Mouse (Mus musculus): ENCODE data around the gene Rgl1.

Gene Rgl1

DNA sequence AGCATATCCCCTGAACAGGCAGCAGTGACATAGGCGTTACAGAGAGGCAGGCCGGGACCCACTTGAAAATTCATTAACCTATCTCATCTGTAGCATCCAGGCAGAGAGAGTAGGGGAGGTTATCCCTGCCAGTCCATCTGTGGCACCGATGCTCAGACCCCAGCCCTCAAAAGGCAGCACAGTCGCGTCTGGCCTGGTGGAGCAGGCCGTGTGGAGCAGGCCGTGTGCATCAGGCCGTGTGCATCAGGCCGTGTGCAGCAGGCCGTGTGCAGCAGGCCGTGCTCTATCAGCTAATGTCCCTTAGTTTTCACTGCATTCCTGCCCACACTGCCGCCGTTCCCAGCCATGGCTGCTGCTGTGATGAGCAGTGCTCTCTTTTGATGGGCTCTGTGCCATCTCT is 229.0 kb downstream of the Rgl1 start:
- DNase-seq: no peak

DNA sequence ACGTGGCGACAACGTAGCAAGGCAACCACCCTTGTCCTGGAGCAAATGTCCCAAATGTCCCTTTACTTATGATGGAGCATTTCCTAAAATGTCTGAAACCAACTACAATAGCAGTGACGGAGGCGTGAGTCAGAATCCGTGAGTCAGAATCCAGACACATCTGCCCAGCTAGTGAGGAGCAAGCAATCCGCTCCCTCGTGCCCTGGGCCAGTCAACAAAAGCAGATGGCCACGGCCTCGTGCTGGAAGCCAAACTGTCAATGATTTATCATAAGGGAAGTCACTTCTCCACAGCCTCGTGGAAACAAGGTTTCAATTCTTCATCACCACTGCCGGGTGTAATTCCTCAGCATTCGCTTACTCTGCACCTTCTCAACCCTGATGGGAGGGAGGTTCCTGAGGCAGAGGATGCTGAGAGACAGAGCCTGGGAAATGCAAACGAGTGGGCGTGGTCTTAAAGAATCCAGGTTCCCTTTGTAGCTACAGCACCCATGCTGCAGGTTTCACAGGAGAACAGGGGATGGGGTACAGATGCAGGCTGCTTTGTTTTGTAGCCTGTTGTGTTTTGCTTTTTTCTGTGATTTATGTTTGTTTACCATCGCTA is 229.6 kb downstream of the Rgl1 start:
- no peak for DNase-seq

DNA sequence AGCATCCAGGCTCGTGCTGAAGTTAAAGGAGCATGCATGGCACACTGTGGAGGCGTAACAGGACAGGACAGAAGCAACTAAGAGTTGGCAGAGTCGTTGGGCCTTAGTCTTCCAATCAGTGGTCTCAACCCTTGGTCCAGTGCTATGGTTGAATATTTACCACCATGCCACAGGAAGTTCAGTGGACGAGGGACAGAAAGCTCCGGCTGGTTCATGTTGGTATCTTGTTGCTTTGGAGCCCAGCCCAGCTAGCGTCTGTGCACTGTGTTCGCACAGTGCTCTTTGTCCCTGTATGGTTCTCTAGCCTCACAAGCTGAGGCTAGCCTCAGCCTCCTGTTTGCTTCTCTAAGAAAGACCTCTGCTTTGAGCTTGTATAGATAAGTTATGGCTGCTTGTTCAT is 231.6 kb downstream of the Rgl1 start:
- DNase-seq: no peak

DNA sequence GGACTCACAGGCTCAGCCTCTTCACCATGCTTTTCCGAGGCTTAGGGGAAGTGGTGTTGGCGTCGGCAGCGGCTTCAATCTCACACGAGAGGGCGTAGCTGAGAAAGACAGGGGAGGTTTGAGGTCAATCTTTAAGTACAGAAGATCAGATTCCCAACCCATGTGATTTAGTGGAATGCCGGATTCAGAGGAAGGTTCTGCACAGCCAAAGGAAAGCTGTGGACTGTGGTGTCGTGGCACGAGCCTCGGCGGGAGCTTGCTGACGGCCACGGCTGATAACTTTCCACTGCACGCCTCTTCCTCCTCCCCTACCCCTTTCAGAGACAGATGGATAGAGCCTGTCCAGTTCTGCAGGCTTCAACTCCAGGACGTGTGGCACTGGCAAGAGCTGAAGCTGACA is 234.7 kb downstream of the Rgl1 start:
- DNase-seq: no peak

DNA sequence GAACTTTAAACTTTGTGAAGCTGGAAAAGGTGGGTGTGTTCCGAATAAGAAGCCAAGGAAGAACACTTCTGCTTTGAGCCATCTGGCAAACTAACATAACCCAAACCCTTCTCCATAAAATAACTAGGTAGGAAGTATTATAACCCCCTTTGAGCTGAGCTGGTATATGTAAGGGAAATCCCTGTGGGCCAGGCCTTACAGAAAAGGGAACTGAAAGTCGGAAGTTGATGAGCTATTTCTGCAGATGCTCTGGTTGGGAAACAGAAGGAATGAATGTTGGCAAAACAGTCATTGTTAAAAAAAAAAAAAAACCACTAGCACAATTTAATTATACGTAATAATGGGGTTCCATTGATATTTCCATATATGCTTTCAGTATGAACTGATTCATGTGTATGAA is 237.4 kb downstream of the Rgl1 start:
- DNase-seq: no peak

DNA sequence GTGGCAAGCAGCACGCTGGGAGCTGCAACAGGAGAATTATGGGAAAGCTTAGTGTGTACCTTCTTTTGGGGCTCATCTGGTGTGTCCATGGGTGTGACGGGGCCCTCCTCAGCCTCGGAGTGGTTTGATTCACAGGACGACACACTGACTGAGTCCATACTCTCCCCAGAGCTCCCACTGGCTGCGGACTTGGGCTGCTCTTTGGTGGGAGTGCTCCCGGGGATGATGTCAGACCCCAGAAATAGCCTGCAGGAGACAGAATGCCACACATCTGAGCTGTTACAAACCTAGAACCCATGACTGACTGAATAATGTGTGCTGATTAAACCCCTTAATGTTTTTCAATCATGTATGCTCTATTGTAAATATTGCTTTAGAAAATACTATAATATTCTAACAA is 237.9 kb downstream of the Rgl1 start:
- DNase-seq: no peak

DNA sequence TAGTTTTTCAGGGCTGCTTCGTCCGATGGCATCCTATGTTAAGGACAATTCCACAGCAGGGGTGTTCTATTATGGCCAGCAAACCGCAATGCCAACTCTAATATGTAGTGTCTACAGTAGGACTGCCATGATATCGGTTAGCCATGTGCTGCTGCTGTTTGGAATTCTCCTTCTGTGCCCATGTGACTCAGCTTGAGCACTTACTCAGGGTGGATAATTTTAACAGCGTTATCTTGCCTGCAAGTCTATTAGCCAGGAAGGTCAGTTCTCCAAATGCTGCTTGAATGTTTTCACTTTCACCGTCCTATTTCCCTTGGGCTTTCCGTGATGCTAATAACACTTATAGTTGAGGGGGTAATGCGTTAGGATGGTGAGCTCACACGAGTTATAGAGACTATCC is 240.0 kb downstream of the Rgl1 start:
- no peak for DNase-seq

DNA sequence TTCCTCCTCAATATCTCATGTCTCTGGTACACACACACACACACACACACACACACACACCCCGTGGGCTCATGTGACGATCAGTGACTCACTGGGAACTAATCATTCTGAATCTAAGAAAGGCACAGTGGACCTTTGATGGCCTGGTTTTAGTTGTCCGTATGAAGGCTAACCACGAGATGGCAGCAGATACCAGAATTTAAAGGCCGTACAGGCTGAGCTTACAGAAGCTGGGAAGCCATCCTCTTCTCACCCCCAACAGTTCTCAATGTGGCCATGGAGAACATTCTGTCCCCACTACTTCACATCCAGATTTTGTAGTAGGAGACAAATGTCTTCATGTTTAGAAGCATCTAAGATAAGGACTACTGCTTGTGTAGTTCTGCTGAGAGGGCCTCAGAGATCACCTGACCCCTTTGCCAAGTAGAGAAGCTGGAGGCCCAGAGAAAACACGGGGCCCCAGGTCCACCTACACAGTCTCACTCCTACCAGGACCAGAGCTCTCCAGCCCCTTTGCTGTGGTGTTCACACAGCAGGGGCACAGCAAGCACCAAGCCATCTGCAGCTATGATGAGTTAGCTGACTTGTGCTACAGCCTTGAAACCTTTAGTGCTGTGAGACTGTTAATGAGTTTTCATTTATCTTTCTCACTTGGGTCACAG is 241.0 kb downstream of the Rgl1 start:
- DNase-seq: peak; percentile 71 to 82

DNA sequence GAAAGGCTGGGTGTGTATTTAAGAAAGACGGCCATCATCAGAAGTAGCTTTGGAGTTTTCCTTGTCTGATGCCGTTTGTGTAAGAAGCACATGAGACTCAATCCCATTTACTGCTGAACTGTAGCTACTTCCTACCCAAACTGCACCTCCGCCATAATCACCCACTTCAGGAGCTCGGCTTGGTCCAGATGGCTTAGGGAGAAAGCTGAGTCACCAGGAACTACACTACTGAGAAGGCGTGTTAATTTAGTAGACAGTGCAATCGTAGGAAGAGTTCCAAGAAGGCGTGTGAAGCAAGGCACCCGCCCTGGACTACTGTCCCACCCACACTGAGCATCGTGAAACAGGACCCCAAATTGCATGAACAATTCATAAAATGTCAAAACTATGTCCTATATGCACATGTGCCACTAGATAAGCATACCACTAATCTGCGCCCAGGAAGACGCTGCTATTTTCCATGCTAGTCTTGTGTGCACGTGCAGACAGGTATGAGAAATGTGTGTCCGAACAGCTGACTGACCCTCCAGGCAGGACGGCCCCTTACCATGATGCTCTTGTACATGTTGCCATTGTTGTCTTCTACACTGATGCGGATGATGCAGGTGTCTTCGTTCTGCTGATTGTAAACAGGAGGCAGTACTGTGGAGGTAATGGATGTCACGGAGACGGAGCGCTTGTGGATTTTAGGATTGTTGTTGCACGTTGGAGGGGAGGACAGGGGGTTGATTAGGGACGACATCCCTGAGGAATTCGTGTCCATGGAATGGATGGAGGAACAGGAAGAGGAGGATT is 241.9 kb downstream of the Rgl1 start:
- DNase-seq: no peak

DNA sequence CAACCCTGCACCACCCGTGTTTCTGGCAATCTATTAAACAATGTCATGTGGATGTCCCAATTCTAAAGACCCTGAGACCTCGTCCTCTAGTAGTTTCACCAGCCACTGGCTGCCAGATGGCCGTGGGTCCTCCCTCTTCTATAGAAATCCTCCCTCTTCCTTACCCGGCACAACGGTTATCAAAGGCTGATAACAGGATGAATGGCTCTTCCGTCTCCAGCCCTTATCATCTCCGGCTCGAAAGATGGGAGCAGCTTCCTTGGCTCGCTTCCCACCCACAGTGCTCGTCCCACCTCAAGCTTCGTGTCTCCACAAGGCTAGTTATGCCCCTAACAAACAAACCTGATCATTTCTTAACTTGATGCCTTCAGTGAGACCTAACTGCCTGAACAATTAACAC is 242.9 kb downstream of the Rgl1 start:
- DNase-seq: no peak

DNA sequence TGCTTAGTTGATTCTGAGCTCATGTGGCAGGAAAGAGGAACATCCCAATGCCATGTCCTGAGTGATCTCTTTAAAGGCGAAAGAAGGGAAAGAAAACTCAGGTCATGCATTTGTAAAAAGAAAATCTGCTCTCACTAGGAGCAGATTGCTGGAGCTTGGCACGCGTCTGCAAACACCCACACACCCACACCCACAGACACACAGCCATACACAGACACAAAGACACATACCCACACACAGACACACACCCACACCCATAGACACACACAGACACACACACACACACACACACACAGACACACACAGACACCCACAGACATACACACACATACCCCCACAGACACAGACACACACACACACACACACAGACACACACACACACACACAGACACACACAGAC is 243.9 kb downstream of the Rgl1 start:
- DNase-seq: no peak

DNA sequence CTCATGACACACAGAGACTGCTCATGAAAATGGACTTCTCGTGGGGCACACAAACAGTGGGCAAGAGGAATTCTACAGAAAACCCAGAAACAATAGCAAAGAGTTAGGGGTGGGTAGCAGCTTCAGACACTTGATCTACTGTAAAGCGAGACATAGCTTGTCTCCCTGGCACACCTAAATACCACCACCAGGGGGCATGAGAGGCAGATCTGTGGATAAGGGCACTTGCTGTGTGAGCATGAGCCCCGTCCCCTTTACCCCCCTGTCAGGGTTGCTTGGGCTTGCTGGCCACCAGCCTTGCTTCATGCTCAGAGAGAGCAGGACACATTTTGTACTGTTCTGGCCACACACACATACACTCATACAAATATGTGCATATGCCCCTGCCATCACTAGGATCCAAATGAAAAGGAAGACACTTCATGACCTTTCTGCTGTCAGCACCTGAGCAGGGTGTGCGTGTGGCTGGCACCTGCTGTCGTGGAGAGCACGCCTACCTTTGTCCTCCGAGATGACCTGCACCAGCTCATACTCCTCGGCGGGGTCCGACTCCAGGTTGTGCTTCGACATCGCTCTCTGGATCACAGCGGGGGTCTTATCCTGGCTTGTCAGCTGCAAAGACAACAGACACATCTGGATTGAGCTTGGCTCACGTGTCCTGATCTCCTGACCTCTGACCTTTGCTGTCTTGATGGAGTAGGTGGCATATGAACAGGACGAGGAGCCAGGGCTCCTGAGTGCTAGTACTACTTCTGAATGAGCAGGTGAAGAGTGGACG is 245.2 kb downstream of the Rgl1 start:
- DNase-seq: peak; percentile 35 to 63

DNA sequence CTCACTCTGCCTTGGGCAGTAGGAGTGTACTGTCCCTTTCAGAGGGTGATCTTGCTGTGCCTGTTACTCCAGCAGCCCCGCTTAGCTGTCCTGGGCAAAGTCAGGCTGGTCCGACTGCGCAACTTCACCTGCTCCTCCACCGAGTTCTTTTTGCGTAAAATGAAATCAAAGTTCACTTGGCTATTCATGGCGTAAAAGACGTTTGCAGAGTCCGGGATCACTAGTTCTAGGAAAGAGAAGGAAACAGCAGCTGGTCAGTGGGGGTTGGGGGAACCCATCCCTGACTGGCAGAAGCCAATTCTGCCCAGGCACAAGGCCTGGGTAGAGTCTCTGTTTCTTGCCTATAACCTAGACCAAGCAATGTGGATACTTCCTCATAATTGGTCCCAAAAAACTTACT is 247.2 kb downstream of the Rgl1 start:
- no peak for DNase-seq

DNA sequence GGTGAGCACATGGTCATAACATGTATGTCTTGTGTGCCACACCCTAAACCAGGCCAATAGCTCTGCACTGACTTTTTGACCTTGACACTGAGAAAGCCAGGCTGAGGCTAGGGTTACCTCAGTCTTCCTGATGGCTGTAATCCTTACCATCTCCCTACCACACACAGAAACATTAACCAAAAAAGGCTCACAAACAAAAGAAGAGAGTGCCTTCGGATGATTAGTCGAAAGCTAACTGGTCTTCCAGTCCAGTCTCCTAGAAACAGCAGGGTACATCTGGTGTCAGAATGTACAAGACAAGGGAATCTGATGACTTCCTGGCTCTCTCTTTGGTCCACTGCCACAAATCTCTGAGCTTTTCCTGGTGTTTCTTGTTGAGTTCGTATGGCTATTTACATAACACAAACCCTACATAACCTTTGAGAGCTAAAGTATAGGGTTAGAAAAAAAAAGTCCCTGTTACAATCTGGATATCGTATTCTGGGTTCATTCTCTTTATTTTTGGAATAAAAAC is 249.0 kb downstream of the Rgl1 start:
- DNase-seq: no peak

DNA sequence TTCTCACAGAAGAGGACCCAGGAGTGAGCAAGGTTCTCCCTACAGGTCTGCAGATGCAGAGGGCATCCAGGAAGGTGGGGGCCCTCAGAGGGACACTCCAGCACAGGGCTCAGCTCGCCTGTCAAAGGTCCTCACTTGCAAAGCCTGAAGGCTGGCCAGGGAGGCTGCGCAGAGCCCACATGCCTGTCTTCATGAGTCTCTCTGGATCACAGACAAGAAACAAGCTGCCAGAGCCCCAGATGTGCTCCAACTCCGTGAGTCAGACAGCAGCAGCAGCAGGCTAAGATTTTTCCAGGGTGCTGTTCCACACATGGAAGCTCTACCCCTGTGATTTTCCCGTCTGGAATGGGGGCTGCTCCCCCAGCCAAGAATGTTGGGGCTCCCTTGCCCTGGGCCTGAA is 251.9 kb downstream of the Rgl1 start:
- no peak for DNase-seq

DNA sequence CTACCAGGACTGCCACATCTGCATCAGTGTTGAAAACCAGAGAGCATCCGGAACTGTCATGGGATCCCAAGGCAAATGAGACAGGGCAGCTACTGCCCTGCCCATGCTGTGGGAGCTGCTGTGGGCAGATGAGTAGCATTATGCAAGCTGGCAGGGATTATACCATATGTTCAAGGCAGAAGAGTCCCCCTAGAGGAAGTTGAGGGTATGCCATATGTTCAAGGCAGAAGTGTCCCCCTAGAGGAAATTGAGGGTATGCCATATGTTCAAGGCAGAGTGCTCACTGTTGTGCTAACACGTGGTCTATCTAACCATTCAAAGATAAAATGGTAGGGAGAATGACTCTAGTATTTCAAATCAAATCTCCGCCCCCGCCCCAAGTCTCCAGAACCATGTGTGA is 254.9 kb downstream of the Rgl1 start:
- no peak for DNase-seq

DNA sequence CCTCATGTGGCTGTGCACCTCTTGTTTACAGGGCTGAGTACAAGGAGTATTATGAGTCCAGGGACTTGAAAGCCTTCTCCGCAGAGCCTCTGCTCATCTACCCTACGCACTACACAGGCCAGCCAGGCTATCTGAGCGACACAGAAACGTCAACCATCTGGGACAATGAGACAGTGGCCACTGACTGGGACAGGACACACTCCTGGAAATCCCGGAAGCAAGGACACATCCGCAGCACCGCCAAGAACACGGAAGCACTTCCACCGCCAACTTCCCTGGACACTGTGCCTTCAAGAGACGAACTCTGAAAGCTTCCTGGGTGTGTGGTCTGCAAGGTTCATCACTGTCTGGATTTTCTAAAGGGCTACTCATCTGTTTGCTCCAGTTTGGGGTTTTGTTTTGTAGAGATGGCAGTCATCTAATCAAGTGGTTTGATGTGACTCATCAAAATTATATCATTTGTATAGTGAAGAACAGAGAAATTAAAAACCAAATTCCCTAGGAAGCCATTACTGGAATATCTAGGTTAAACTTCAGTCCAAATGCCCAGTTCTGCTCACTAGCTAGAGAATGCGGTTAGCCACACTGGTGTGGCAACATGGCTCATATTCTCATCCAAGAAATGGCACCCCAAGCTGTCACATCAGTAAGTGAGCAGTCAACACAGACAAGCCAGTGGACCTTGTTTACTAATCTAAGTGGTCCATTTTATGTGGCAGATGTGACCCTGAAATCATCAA is 257.5 kb downstream of the Rgl1 start:
- DNase-seq: no peak

DNA sequence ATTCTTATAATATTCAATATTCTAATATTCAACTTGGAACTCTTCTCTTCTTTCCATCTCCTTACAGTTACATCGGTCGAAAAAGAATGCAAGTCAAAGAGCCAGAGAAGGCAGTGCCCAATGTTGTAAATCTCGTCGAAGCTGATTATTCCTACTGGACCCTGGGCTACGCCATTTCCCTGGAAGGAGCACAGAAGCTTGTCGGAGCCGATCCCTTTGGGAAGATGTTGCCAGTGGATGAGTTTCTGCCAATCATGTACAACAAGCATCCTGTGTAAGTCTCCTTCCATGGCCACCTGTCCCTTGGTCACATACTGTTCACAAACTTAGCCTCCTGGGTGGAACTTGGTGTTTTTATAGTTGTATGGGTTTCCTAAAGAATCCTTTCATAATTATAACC is 259.4 kb downstream of the Rgl1 start:
- DNase-seq: no peak

DNA sequence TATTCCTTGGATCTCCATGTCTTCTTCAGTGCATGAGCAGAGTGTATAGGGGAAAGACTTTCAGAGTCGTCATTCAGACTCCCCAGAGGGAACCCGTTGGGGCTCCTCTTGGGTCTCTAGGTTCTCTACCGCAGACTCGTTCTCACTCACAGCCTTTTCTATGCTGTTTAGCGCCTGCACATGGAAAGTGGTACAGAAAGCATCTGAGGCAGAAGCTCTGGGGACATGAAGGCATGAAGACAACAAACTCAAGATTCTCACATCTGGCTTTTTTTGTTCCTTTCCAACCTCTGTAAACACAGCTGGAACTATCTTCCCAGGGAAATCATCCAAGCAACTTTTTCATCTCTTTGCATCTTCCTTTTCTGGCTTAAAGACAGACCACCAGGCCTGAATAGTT is 260.0 kb downstream of the Rgl1 start:
- no peak for DNase-seq

DNA sequence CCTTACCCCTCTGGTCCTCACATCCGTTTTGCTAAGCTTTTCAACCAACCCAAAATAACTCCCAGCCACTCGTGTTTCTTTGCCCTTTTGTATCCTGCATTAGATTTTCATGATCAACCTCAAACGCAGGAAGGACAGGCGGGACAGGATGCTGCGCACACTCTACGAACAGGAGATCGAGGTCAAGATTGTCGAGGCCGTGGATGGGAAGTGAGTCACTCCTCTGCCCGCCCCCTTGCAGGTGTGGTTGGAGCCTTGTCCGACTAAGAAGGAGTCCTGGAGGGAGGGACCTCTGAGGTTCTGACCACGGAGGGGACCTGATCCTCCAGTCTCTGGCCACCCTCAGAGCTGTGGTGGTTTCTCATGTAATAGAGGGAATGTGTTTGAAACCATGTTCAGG is 266.3 kb downstream of the Rgl1 start:
- no peak for DNase-seq

DNA sequence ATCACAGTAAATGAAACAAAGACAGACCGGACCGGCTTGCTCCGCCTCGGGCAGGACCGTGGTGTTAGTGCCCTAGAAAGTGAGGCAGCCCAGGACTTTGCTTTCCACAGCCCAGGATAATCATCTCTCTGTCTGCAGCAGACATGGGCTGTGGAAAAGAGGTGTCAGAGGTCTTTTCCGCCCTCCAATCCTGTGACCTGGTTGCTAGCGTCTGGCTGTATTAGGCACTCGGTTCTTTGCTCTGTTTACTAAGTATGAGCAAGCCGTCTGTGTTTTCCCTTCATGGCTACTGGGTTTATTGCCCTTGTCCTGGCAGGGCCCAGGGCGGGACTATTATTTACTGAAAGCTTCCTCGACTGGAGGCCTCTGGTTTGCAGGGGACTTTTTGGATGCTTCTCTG is 268.6 kb downstream of the Rgl1 start:
- DNase-seq: no peak

DNA sequence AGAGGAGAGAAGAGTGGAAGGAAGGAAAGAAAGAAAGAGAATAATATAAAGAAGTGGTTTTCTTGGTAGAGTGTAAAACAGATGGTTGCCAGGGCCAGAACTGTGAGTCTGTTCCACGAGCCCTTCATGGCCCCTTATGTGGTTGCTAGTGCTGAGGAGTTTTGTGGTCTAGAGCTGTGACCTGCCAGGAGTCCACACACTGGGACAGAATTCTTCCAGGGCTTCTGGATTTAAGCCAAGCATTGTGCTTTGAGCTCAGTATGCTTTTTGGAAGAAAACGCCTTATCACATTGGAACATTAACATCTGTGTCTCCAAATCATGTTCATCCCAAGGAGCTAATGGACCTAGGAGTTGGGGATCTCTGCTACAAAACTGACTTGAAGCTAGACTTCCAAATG is 269.3 kb downstream of the Rgl1 start:
- DNase-seq: no peak

DNA sequence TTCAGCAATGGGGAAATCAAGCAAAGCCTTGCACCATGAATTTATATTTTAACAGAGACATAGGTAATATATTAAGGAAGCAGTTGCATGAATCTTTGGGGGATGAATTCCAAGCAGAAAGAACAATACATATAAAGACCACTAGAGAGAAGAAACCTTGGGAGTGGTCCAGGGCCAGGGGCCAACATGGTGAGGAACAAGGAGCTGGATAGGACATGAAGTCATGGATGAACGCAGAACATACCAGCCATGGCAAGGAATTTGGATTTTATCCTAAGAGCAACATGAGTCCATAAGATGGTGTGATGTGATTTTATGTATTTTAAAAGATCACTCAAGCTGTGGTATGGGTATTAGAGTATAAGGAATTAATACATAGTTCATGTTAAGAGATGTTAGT is 273.9 kb downstream of the Rgl1 start:
- DNase-seq: no peak

Data from cerebellum, postnatal 25 days (tissue).